8 mouse cellular contexts compared by ENCODE assay signal in the genomic region with DNA sequence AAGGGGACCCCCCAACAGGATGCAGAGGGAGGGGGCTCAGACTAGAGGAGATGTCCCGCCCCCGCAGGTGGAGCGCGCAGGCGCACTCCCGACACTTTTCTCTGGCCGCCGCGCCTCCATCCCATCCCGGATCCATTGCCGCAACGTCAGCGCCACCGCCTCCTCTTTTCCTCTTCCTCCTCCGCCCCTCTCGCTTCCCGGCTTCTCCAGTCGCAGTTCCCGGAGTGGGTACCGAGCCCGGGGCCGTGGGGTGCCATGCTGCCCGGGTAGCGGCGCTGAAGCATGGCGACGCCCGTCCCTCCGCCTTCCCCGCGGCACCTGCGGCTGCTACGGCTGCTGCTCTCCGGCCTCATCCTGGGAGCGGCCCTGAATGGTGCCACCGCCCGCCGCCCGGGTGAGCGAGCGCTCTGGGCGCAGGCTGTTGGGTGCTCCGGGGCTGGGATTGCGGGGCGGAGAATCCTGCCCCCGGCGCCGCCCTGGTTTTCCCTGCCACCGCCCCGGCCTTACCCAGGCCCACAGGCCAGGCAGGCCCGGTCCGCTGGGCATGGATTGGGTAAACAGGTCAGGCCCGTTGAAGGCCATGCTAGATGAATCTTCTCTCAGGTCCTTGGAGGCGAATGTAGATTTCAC. TPM values are rescaled to one million over a fixed set of nuclear protein-coding genes. Genes with fewer than 3 reads are reported as not detected.
DNase-seq lines count a peak whose midpoint lies in the region; ATAC-seq and TF ChIP-seq lines count a peak whose summit lies in the region.

No protein-coding gene starts in this region.

- H3K9me3 ChIP-seq in E14TG2a.4 (ENCODE audit: low read length): no peaks in the 10 kb centered on the region
- no peaks in the 10 kb centered on the region for H3K9me3 ChIP-seq in hindbrain, embryonic 10.5 days
- no peaks in the 10 kb centered on the region for H3K9me3 ChIP-seq in liver, embryonic 16.5 days (replicated peaks; ENCODE audit: control insufficient read depth, low read length)

- TF ChIP-seq CTCF in E14TG2a.4 (conservative IDR thresholded peaks at IDR 0.05; ENCODE audit: low read length): no peak
- no peak for TF ChIP-seq CTCF in layer of hippocampus, adult 2 months (conservative IDR thresholded peaks at IDR 0.05)

- H3K4me1 ChIP-seq in E14TG2a.4 (replicated peaks; ENCODE audit: low read depth, low read length): peaks cover 46% of the 10 kb centered on the region
- peaks cover 36% of the 10 kb centered on the region for H3K4me1 ChIP-seq in hindbrain, embryonic 10.5 days (replicated peaks)
- peaks cover 4% of the 10 kb centered on the region; the same call in 1 of the 2 replicates for H3K4me1 ChIP-seq in liver, embryonic 16.5 days (ENCODE audit: control insufficient read depth, low read depth, low read length)

- under 1% methylated on average over 54 of the region's 54 CpGs for WGBS in hindbrain, embryonic 10.5 days
- 2% methylated on average over 54 of the region's 54 CpGs for WGBS in liver, embryonic 16.5 days (ENCODE audit: insufficient replicate concordance)

- no peak overlapping the region for H3K9ac ChIP-seq in liver, embryonic 16.5 days (ENCODE audit: low read depth, low read length)

- ATAC-seq in cerebellum, adult (ENCODE audit: insufficient number of reproducible peaks, low FRiP score, low TSS enrichment): peak; percentile 38; the same call in 1 of the 2 replicates
- peak; percentile 80 for ATAC-seq in frontal cortex, adult (ENCODE audit: low TSS enrichment)
- no peak; the same call in 1 of the 2 replicates for ATAC-seq in liver, embryonic 16.5 days (ENCODE audit: low read depth)

- H3K27ac ChIP-seq in hindbrain, embryonic 10.5 days: peak overlapping the region; percentile 90
- peak overlapping the region; percentile 97 for H3K27ac ChIP-seq in layer of hippocampus, adult 2 months
- no peak overlapping the region for H3K27ac ChIP-seq in liver, embryonic 16.5 days (ENCODE audit: low read length)

- DNase-seq in hindbrain, embryonic 10.5 days (ENCODE audit: low spot score): peak; percentile 70
- DNase-seq in layer of hippocampus, adult 2 months (ENCODE audit: low spot score in 2 of 2): peak; percentile 89 to 94
- peak; percentile 61 for DNase-seq in ovary, adult 18-20 months (ENCODE audit: low spot score)
- DNase-seq in urinary bladder, postnatal 10 days (ENCODE audit: low spot score): peak; percentile 25

- peak overlapping the region; percentile 91 for H3K4me3 ChIP-seq in E14TG2a.4 (replicated peaks; ENCODE audit: low read length)
- H3K4me3 ChIP-seq in hindbrain, embryonic 10.5 days: peak overlapping the region; percentile 80
- peak overlapping the region; percentile 88 for H3K4me3 ChIP-seq in layer of hippocampus, adult 2 months
- peak overlapping the region; percentile 50 for H3K4me3 ChIP-seq in liver, embryonic 16.5 days (ENCODE audit: low read depth, low read length)

- peaks cover 66% of the 10 kb centered on the region for H3K27me3 ChIP-seq in E14TG2a.4 (ENCODE audit: insufficient read depth, low read length)
- H3K27me3 ChIP-seq in hindbrain, embryonic 10.5 days (ENCODE audit: insufficient read depth, poor library complexity, severe bottlenecking): peaks cover 71% of the 10 kb centered on the region
- H3K27me3 ChIP-seq in liver, embryonic 16.5 days (ENCODE audit: control insufficient read depth, insufficient read depth, low read depth, low read length): peaks cover 64% of the 10 kb centered on the region

- peak overlapping the region; percentile 55 for H3K4me2 ChIP-seq in liver, embryonic 16.5 days (ENCODE audit: low read depth, low read length)

- no peaks in the 10 kb centered on the region for H3K36me3 ChIP-seq in E14TG2a.4 (ENCODE audit: insufficient read depth, low read length)
- H3K36me3 ChIP-seq in hindbrain, embryonic 10.5 days: peaks cover 11% of the 10 kb centered on the region
- no peaks in the 10 kb centered on the region for H3K36me3 ChIP-seq in liver, embryonic 16.5 days (ENCODE audit: control insufficient read depth, insufficient read depth)

RNA-seq across cellular contexts. Expression of gene Npdc1, which starts 3.9 kb away (rescaled TPM):
- polyA plus RNA-seq in hindbrain, embryonic 10.5 days (2016; fragmentation: Nextera tagmentation; extraction: Ambion mirVana): 75.1 and 155 TPM in 2 replicates
- 100 to 1,000 TPM; 429 to 433 TPM for total RNA-seq in layer of hippocampus, adult 2 months (2021)
- polyA plus RNA-seq in liver, embryonic 16.5 days (2015; fragmentation: Nextera tagmentation; extraction: Ambion mirVana): 4.7 and 4.8 TPM in 2 replicates

RNA-seq across cellular contexts. Expression of gene Entpd2, which starts 7.4 kb away (rescaled TPM):
- polyA plus RNA-seq in hindbrain, embryonic 10.5 days (2016; fragmentation: Nextera tagmentation; extraction: Ambion mirVana): 0.31 TPM in 1 of 2 replicates, not detected in the other
- total RNA-seq in layer of hippocampus, adult 2 months (2021): 10 to 100 TPM; 14.6 to 16.6 TPM
- 0.54 and 1.0 TPM in 2 replicates for polyA plus RNA-seq in liver, embryonic 16.5 days (2015; fragmentation: Nextera tagmentation; extraction: Ambion mirVana)

RNA-seq across cellular contexts. Expression of gene Fut7, which starts 20.0 kb away (rescaled TPM):
- not detected in 2 replicates for polyA plus RNA-seq in hindbrain, embryonic 10.5 days (2016; fragmentation: Nextera tagmentation; extraction: Ambion mirVana)
- total RNA-seq in layer of hippocampus, adult 2 months (2021): under 1 TPM in 1 of 2 experiments, not detected in 1; 0.37 TPM
- polyA plus RNA-seq in liver, embryonic 16.5 days (2015; fragmentation: Nextera tagmentation; extraction: Ambion mirVana): 0.96 and 1.2 TPM in 2 replicates

RNA-seq across cellular contexts. Expression of gene Abca2, which starts 25.4 kb away (rescaled TPM):
- polyA plus RNA-seq in hindbrain, embryonic 10.5 days (2016; fragmentation: Nextera tagmentation; extraction: Ambion mirVana): 5.7 and 5.9 TPM in 2 replicates
- 100 to 1,000 TPM; 159 to 167 TPM for total RNA-seq in layer of hippocampus, adult 2 months (2021)
- 1.3 and 1.8 TPM in 2 replicates for polyA plus RNA-seq in liver, embryonic 16.5 days (2015; fragmentation: Nextera tagmentation; extraction: Ambion mirVana)

RNA-seq across cellular contexts. Expression of gene Sapcd2, which starts 31.0 kb away (rescaled TPM):
- polyA plus RNA-seq in hindbrain, embryonic 10.5 days (2016; fragmentation: Nextera tagmentation; extraction: Ambion mirVana): 71.6 and 75.1 TPM in 2 replicates
- total RNA-seq in layer of hippocampus, adult 2 months (2021): 1 to 10 TPM; 3.0 to 4.0 TPM
- 14.7 and 16.2 TPM in 2 replicates for polyA plus RNA-seq in liver, embryonic 16.5 days (2015; fragmentation: Nextera tagmentation; extraction: Ambion mirVana)

Comparison
In these comparisons a context has a peak if more than half of its experiments do, and no peak if none do; other contexts are left out.
1. DNase-seq: peak in every context shown above with its lines; median percentile 92 in layer of hippocampus, adult 2 months; 70 in hindbrain, embryonic 10.5 days; 61 in ovary, adult 18-20 months; 25 in urinary bladder, postnatal 10 days.
2. RNA of gene Npdc1, which starts 3.9 kb away (polyA plus RNA-seq): 75.1 to 155 TPM in hindbrain, embryonic 10.5 days; 4.7 to 4.8 TPM in liver, embryonic 16.5 days; every median in the first group is over 10 times any median in the second.
3. Peak in every context shown above with its lines, with median percentiles within 50 percentile points of each other: H3K4me3 ChIP-seq.